ENCODE assay signal across 9 mouse cellular contexts in genomic region chr10:130304138-130304537, GRCm38 (mm10). TPM values are rescaled to one million over a fixed set of nuclear protein-coding genes. Genes with fewer than 3 reads are reported as not detected.
DNase-seq lines count a peak whose midpoint lies in the region; TF ChIP-seq lines count a peak whose summit lies in the region.
"Not testable (repeated sequence)": the region's sequence is repeated elsewhere in the genome, so short reads cannot be mapped to it uniquely, and the experiment has no call there.
"Had no signal": no experiment of that assay in that cellular context is flagged by ENCODE, and none has a peak within 500 bp of the region (broad histone marks: within the 10 kb centered on the region; RNA-seq: fewer than 3 reads in every experiment).

No protein-coding gene starts in this region.

- H3K4me1 ChIP-seq in CH12.LX (ENCODE audit: control insufficient read depth in 1 of 2, insufficient read depth in 2 of 2); ES-E14 (ENCODE audit: control insufficient read depth in 2 of 2, insufficient read depth in 2 of 2, low read length in 2 of 2, poor library complexity in 1 of 2); MEL (ENCODE audit: control insufficient read depth in 1 of 2, insufficient read depth in 2 of 2, low read length in 2 of 2): not testable (repeated sequence)

- not testable (repeated sequence) for H3K27ac ChIP-seq in CH12.LX (ENCODE audit: insufficient read depth, low read depth); ES-E14 (ENCODE audit: insufficient read depth, low read depth, low read length, poor library complexity, severe bottlenecking); MEL (ENCODE audit: control insufficient read depth, low read depth, low read length)

- dilution Hi-C loops in CH12.LX (cut with MboI; ENCODE audit: extremely low pct_ligation_motif_present, extremely low pct_unique_long_range_greater_than_20kb, low sequenced_read_pairs) = not testable (repeated sequence)

- H3K79me2 ChIP-seq in CH12.LX (replicated peaks; ENCODE audit: control insufficient read depth, extremely low read depth, insufficient read depth, poor library complexity, severe bottlenecking); MEL (ENCODE audit: control insufficient read depth, insufficient read depth, low read length, poor library complexity): not testable (repeated sequence)

- DNase-seq in CH12.LX (ENCODE audit: extremely low read depth); ES-E14 (ENCODE audit: low read depth, low spot score); MEL (ENCODE audit: low read depth, low spot score): not testable (repeated sequence)

- not testable (repeated sequence) for TF ChIP-seq POLR2A in CH12.LX (IDR thresholded peaks at IDR 0.05; ENCODE audit: low read depth, low read length); MEL (IDR thresholded peaks at IDR 0.05; ENCODE audit: control insufficient read depth in 1 of 2, insufficient read depth in 1 of 2, low read depth in 1 of 2, low read length in 2 of 2, poor library complexity in 1 of 2)

- in situ Hi-C loops in CH12.LX (cut with MboI; ENCODE audit: low pct_ligation_motif_present, low pct_unique_long_range_greater_than_20kb, low sequenced_read_pairs); ES-E14 (cut with MboI; ENCODE audit: low sequenced_read_pairs in 2 of 2, unreplicated experiment in 2 of 2): not testable (repeated sequence)

- not testable (repeated sequence) for H3K9ac ChIP-seq in CH12.LX (ENCODE audit: insufficient read depth, low read depth); ES-E14 (ENCODE audit: insufficient read depth, low read depth, low read length, poor library complexity, severe bottlenecking); MEL (ENCODE audit: control insufficient read depth, low read depth, low read length, poor library complexity, severe bottlenecking)

- TF ChIP-seq CTCF in CH12.LX (conservative IDR thresholded peaks at IDR 0.05 in 1 of 2, IDR thresholded peaks at IDR 0.05 in 1 of 2; ENCODE audit: low read depth in 2 of 2, low read length in 2 of 2) (peak in 1 of 2 experiments; percentile 14; a peak in 2 of 4 replicates), MEL (IDR thresholded peaks at IDR 0.05 in 2 of 3, conservative IDR thresholded peaks at IDR 0.05 in 1 of 3; ENCODE audit: control insufficient read depth in 1 of 3, insufficient read depth in 1 of 3, low read depth in 2 of 3, low read length in 3 of 3, poor library complexity in 1 of 3, severe bottlenecking in 1 of 3) (peak in 2 of 3 experiments; percentile 27 to 28; a peak in 4 of 6 replicates)

- H3K27me3 ChIP-seq in CH12.LX (replicated peaks); MEL (ENCODE audit: control insufficient read depth in 1 of 2, insufficient read depth in 2 of 2, low read length in 2 of 2): not testable (repeated sequence)

- H3K9me3 ChIP-seq in CH12.LX (replicated peaks; ENCODE audit: low read length); ES-E14 (ENCODE audit: control insufficient read depth, insufficient read depth, low read depth, low read length); MEL (replicated peaks; ENCODE audit: insufficient read depth, low read length): not testable (repeated sequence)

- H3K4me3 ChIP-seq in CH12.LX (replicated peaks in 1 of 3; ENCODE audit: low read depth in 2 of 3, low read length in 2 of 3, poor library complexity in 1 of 3); ES-E14 (ENCODE audit: insufficient read depth in 1 of 2, low read depth in 1 of 2, low read length in 2 of 2, poor library complexity in 1 of 2, severe bottlenecking in 1 of 2); MEL (ENCODE audit: control insufficient read depth in 1 of 2, insufficient read depth in 1 of 2, low read depth in 2 of 2, low read length in 2 of 2): not testable (repeated sequence)

- not testable (repeated sequence) for H3K4me2 ChIP-seq in CH12.LX (ENCODE audit: insufficient read depth, low read depth, poor library complexity, severe bottlenecking)

- TF ChIP-seq EP300 in CH12.LX (IDR thresholded peaks at IDR 0.05; ENCODE audit: low read length); MEL (IDR thresholded peaks at IDR 0.05; ENCODE audit: low read depth in 1 of 2, low read length in 2 of 2): not testable (repeated sequence)

- TF ChIP-seq RAD21 in CH12.LX (IDR thresholded peaks at IDR 0.05; ENCODE audit: low read depth, low read length) (peak; percentile 27), MEL (IDR thresholded peaks at IDR 0.05; ENCODE audit: low read depth, low read length) (peak; percentile 31)

- H3K36me3 ChIP-seq in CH12.LX (replicated peaks in 1 of 2; ENCODE audit: control insufficient read depth in 1 of 2, insufficient read depth in 1 of 2, low read length in 1 of 2); ES-E14 (ENCODE audit: control insufficient read depth, insufficient read depth, low read length, poor library complexity, severe bottlenecking); MEL (ENCODE audit: control insufficient read depth in 1 of 2, insufficient read depth in 2 of 2, low read length in 2 of 2): not testable (repeated sequence)

TF ChIP-seq in CH12.LX, 34 proteins besides CTCF, POLR2A, EP300 and RAD21:
- peak; percentile 83 for TF ChIP-seq ZNF384 (IDR thresholded peaks at IDR 0.05; ENCODE audit: low read depth, low read length)

TF ChIP-seq in ES-E14, 5 proteins besides CTCF, POLR2A, EP300 and RAD21:
- peak; percentile 46; the same call in 1 of the 2 replicates for TF ChIP-seq ZNF384 (IDR thresholded peaks at IDR 0.05; ENCODE audit: low read depth, low read length)

TF ChIP-seq in MEL, 35 proteins besides CTCF, POLR2A, EP300 and RAD21:
- TF ChIP-seq ZNF384 (IDR thresholded peaks at IDR 0.05; ENCODE audit: low read depth, low read length) (peak; percentile 85), SMC3 (IDR thresholded peaks at IDR 0.05; ENCODE audit: low read depth, low read length) (peak; percentile 44)

RNA-seq across cellular contexts. Expression of gene Tespa1, which starts 18.5 kb away (rescaled TPM):
- total RNA-seq in CH12.LX (2012; rRNA removed) = 26.0 and 28.1 TPM in 2 replicates
- 55.1 and 68.0 TPM in 2 replicates for total RNA-seq in CH12.LX (2014; rRNA removed)
- polyA plus RNA-seq in CH12.LX (2012; ENCODE audit: insufficient read length, low read depth) = 48.5 and 48.9 TPM in 2 replicates
- 0.45 TPM in 1 of 2 replicates, not detected in the other for total RNA-seq in ES-E14 (2012; rRNA removed)
- 2.7 and 7.8 TPM in 2 replicates for total RNA-seq in MEL (2012; rRNA removed)
- 1 to 10 TPM in 1 of 2 experiments, not detected in 1; 3.5 TPM for polyA plus RNA-seq in MEL (2012; ENCODE audit: insufficient read depth in 1 of 2, insufficient read length in 2 of 2, low read depth in 1 of 2, low replicate concordance in 2 of 2, missing spikeins in 1 of 2)
- polyA plus RNA-seq: adrenal gland, adult 2 months; brain, embryonic 14.5 days; C2C12 had no signal

RNA-seq across cellular contexts. Expression of gene Neurod4, which starts 24.1 kb away (rescaled TPM):
- total RNA-seq in CH12.LX (2012; rRNA removed) = 0.13 and 0.17 TPM in 2 replicates
- 0.08 and 0.24 TPM in 2 replicates for total RNA-seq in CH12.LX (2014; rRNA removed)
- 0.13 TPM in 1 of 2 replicates, not detected in the other for polyA plus RNA-seq in CH12.LX (2012; ENCODE audit: insufficient read length, low read depth)
- total RNA-seq in ES-E14 (2012; rRNA removed) = not detected in 2 replicates
- total RNA-seq in MEL (2012; rRNA removed) = not detected in 2 replicates
- polyA plus RNA-seq in MEL (2012; ENCODE audit: insufficient read depth in 1 of 2, insufficient read length in 2 of 2, low read depth in 1 of 2, low replicate concordance in 2 of 2, missing spikeins in 1 of 2) = not detected
- polyA plus RNA-seq: adrenal gland, adult 2 months; C2C12; CD4-positive, CD25-positive, alpha-beta regulatory T cell, adult 4 months; G1E; Patski had no signal
